9 mouse cellular contexts compared by ENCODE assay signal in the genomic region with DNA sequence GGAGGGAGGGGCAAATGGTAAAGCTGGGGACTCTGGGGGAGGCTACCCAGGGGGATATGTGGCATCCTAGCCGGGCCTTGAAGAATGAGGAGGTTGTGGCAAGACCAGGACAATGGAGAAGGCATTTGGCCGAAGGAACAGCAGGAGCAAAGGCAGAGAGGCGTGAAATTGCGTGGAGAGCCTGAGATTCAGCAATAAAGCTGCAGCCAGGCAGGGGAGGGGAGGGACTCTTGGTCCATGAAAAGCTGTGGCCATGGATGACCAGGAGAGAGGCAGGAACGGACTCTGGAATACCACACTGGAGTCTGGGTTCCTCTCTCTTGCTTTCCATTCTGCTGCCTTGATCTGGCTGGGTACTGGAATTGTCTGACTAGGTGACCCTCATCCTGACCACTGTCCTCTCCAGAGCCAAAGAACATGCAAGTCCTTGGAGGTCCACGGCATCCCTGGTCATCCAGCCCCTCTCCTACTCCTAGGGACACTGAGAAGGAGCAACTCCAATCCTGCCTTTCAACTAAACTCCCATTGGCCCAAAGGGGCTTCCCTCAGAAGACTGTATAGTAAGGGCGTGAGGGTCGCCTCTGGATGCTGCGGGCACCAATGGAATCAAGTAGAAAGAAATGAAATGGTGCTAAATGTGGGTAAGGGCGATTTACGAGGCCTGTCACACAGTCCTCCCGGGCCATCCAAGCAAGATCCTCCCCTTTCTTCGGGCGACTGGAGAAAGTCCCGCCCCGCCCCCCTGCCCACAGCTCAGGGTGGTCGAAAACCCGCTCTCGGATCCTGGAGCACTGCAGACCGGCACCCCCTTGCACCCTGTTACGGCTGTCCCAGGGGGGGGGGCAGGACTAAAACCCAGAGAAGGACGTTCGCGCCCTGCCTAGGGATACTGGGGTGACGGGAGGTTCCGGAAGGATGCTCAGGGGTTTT. TPM values are rescaled to one million over a fixed set of nuclear protein-coding genes. Genes with fewer than 3 reads are reported as not detected.
DNase-seq lines count a peak whose midpoint lies in the region; ATAC-seq and TF ChIP-seq lines count a peak whose summit lies in the region.
"Had no signal": no experiment of that assay in that cellular context is flagged by ENCODE, and none has a peak within 500 bp of the region (broad histone marks: within the 10 kb centered on the region; RNA-seq: fewer than 3 reads in every experiment).

No protein-coding gene starts in this region.

- TF ChIP-seq CTCF in lung, embryonic 14.5 days (IDR thresholded peaks at IDR 0.05; ENCODE audit: low read depth), result no peak

- H3K4me1 ChIP-seq in lung, embryonic 14.5 days (ENCODE audit: insufficient read depth), result peaks cover 23% of the 10 kb centered on the region
- H3K4me1 ChIP-seq in hindbrain, embryonic 11.5 days (replicated peaks; ENCODE audit: control insufficient read depth, insufficient read depth, low read length), result peaks cover 36% of the 10 kb centered on the region
- peaks cover 51% of the 10 kb centered on the region for H3K4me1 ChIP-seq in limb, embryonic 13.5 days
- peaks cover 26% of the 10 kb centered on the region; the same call in 1 of the 2 replicates for H3K4me1 ChIP-seq in stomach, embryonic 14.5 days (ENCODE audit: control insufficient read depth, insufficient read depth, low read length)

- peak overlapping the region; percentile 77 for H3K4me3 ChIP-seq in lung, embryonic 14.5 days (ENCODE audit: low read depth, low read length)
- peak overlapping the region; percentile 90 for H3K4me3 ChIP-seq in hindbrain, embryonic 11.5 days (ENCODE audit: low read depth, low read length)
- peak overlapping the region; percentile 85 for H3K4me3 ChIP-seq in limb, embryonic 13.5 days
- H3K4me3 ChIP-seq in stomach, embryonic 14.5 days (ENCODE audit: low read depth, low read length), result peak overlapping the region; percentile 94

- no peaks in the 10 kb centered on the region for H3K9me3 ChIP-seq in lung, embryonic 14.5 days (ENCODE audit: low read depth, low read length)
- H3K9me3 ChIP-seq in hindbrain, embryonic 11.5 days (ENCODE audit: control insufficient read depth, low read length), result no peaks in the 10 kb centered on the region
- H3K9me3 ChIP-seq in limb, embryonic 13.5 days, result no peaks in the 10 kb centered on the region
- no peaks in the 10 kb centered on the region for H3K9me3 ChIP-seq in stomach, embryonic 14.5 days (ENCODE audit: control insufficient read depth, low read depth, low read length)

- H3K36me3 ChIP-seq in lung, embryonic 14.5 days (ENCODE audit: insufficient read depth), result no peaks in the 10 kb centered on the region
- H3K36me3 ChIP-seq in hindbrain, embryonic 11.5 days (ENCODE audit: control insufficient read depth, insufficient read depth, low read length), result no peaks in the 10 kb centered on the region
- peaks cover 8% of the 10 kb centered on the region; the same call in 1 of the 2 replicates for H3K36me3 ChIP-seq in limb, embryonic 13.5 days
- no peaks in the 10 kb centered on the region for H3K36me3 ChIP-seq in stomach, embryonic 14.5 days (ENCODE audit: control insufficient read depth, insufficient read depth, low read length)

- WGBS in lung, embryonic 14.5 days, result 15% methylated on average over 26 of the region's 26 CpGs
- 3% methylated on average over 24 of the region's 26 CpGs for WGBS in hindbrain, embryonic 11.5 days
- 4% methylated on average over 26 of the region's 26 CpGs for WGBS in limb, embryonic 13.5 days
- WGBS in stomach, embryonic 14.5 days, result 12% methylated on average over 25 of the region's 26 CpGs

- peak overlapping the region; percentile 88 for H3K9ac ChIP-seq in lung, embryonic 14.5 days
- H3K9ac ChIP-seq in hindbrain, embryonic 11.5 days (ENCODE audit: low read depth, low read length), result peak overlapping the region; percentile 90
- peak overlapping the region; percentile 88 for H3K9ac ChIP-seq in limb, embryonic 13.5 days
- H3K9ac ChIP-seq in stomach, embryonic 14.5 days (replicated peaks; ENCODE audit: low read depth, low read length), result no peak overlapping the region

- H3K27me3 ChIP-seq in lung, embryonic 14.5 days (ENCODE audit: insufficient read depth, low read length), result 0 out of 2 replicates have a peak, but pooled peaks cover 15% of the 10 kb centered on the region
- no peaks in the 10 kb centered on the region for H3K27me3 ChIP-seq in hindbrain, embryonic 11.5 days (ENCODE audit: control insufficient read depth, insufficient read depth, low read length)
- no peaks in the 10 kb centered on the region for H3K27me3 ChIP-seq in limb, embryonic 13.5 days
- H3K27me3 ChIP-seq in stomach, embryonic 14.5 days (ENCODE audit: control insufficient read depth, insufficient read depth, low read length), result no peaks in the 10 kb centered on the region

- DNase-seq in lung, embryonic 14.5 days, result peak; percentile 18
- DNase-seq in lung, postnatal 10 days, result no peak
- DNase-seq in hindbrain, embryonic 11.5 days (ENCODE audit: low spot score), result peak; percentile 69
- DNase-seq in left cerebral cortex, adult 18-20 months (ENCODE audit: low spot score in 2 of 2), result no peak

- ATAC-seq in lung, embryonic 14.5 days (ENCODE audit: insufficient read depth), result no peak
- ATAC-seq in hindbrain, embryonic 11.5 days (ENCODE audit: low FRiP score), result peak; percentile 62
- ATAC-seq in limb, embryonic 13.5 days (ENCODE audit: low FRiP score, low read depth), result no peak
- no peak for ATAC-seq in stomach, embryonic 14.5 days (ENCODE audit: insufficient number of reproducible peaks, insufficient read depth, low FRiP score, low read depth)
- no peak for ATAC-seq in erythroblast, adult 5-6 weeks (replicated peaks; ENCODE audit: low FRiP score, poor library complexity, severe bottlenecking)
- no peak for ATAC-seq in activated CD4-positive, CD25-positive, alpha-beta regulatory T cell, adult 4 months

- no peak overlapping the region for H3K27ac ChIP-seq in lung, embryonic 14.5 days (ENCODE audit: low read depth)
- H3K27ac ChIP-seq in hindbrain, embryonic 11.5 days (ENCODE audit: low read depth, low read length), result peak overlapping the region; percentile 99
- H3K27ac ChIP-seq in limb, embryonic 13.5 days, result no peak overlapping the region
- no peak overlapping the region for H3K27ac ChIP-seq in stomach, embryonic 14.5 days (ENCODE audit: low read length)

- peak overlapping the region; percentile 79 for H3K4me2 ChIP-seq in lung, embryonic 14.5 days
- H3K4me2 ChIP-seq in hindbrain, embryonic 11.5 days (replicated peaks; ENCODE audit: low read depth, low read length), result peak overlapping the region; percentile 83
- H3K4me2 ChIP-seq in limb, embryonic 13.5 days (replicated peaks), result peak overlapping the region; percentile 86
- peak overlapping the region; percentile 70 for H3K4me2 ChIP-seq in stomach, embryonic 14.5 days (replicated peaks; ENCODE audit: low read depth, low read length)

RNA-seq across cellular contexts. Expression of gene Fignl2, which starts 2.0 kb away (rescaled TPM):
- polyA plus RNA-seq in lung, embryonic 14.5 days (2014; fragmentation: Nextera tagmentation; extraction: Ambion mirVana), result 0.26 and 0.34 TPM in 2 replicates
- polyA plus RNA-seq in hindbrain, embryonic 11.5 days (2014; fragmentation: Nextera tagmentation; extraction: Ambion mirVana), result 1.2 and 2.1 TPM in 2 replicates
- 0.20 and 0.26 TPM in 2 replicates for polyA plus RNA-seq in limb, embryonic 13.5 days (2015; fragmentation: Nextera tagmentation; extraction: Ambion mirVana)
- polyA plus RNA-seq in stomach, embryonic 14.5 days (2014; fragmentation: Nextera tagmentation; extraction: Ambion mirVana), result 0.38 and 0.41 TPM in 2 replicates
- 1 to 10 TPM; 1.3 to 1.4 TPM for total RNA-seq in left cerebral cortex, adult 18-20 months (2021)
- total RNA-seq in erythroblast, adult 5-6 weeks (2015; ENCODE audit: low replicate concordance), result not detected in 2 replicates
- total RNA-seq in erythroblast, adult 5-6 weeks (2017; ENCODE audit: low replicate concordance), result not detected in 2 replicates
- polyA plus RNA-seq in activated CD4-positive, CD25-positive, alpha-beta regulatory T cell, adult 4 months (2017; shearing (Covaris generic)), result not detected

RNA-seq across cellular contexts. Expression of gene Gm47841, which starts 29.1 kb away (rescaled TPM):
- not detected in 2 replicates for polyA plus RNA-seq in lung, embryonic 14.5 days (2014; fragmentation: Nextera tagmentation; extraction: Ambion mirVana)
- not detected in 2 replicates for polyA plus RNA-seq in hindbrain, embryonic 11.5 days (2014; fragmentation: Nextera tagmentation; extraction: Ambion mirVana)
- polyA plus RNA-seq in limb, embryonic 13.5 days (2015; fragmentation: Nextera tagmentation; extraction: Ambion mirVana), result not detected in 2 replicates
- not detected in 2 replicates for polyA plus RNA-seq in stomach, embryonic 14.5 days (2014; fragmentation: Nextera tagmentation; extraction: Ambion mirVana)
- total RNA-seq in left cerebral cortex, adult 18-20 months (2021), result not detected
- total RNA-seq in erythroblast, adult 5-6 weeks (2015; ENCODE audit: low replicate concordance), result not detected in 2 replicates
- not detected in 2 replicates for total RNA-seq in erythroblast, adult 5-6 weeks (2017; ENCODE audit: low replicate concordance)
- polyA plus RNA-seq in activated CD4-positive, CD25-positive, alpha-beta regulatory T cell, adult 4 months (2017; shearing (Covaris generic)), result not detected
- polyA plus RNA-seq: gonadal fat pad, adult 2 months had no signal

RNA-seq across cellular contexts. Expression of gene Ankrd33, which starts 39.2 kb away (rescaled TPM):
- polyA plus RNA-seq in lung, embryonic 14.5 days (2014; fragmentation: Nextera tagmentation; extraction: Ambion mirVana), result not detected in 2 replicates
- not detected in 2 replicates for polyA plus RNA-seq in hindbrain, embryonic 11.5 days (2014; fragmentation: Nextera tagmentation; extraction: Ambion mirVana)
- polyA plus RNA-seq in limb, embryonic 13.5 days (2015; fragmentation: Nextera tagmentation; extraction: Ambion mirVana), result not detected in 2 replicates
- not detected in 2 replicates for polyA plus RNA-seq in stomach, embryonic 14.5 days (2014; fragmentation: Nextera tagmentation; extraction: Ambion mirVana)
- not detected for total RNA-seq in left cerebral cortex, adult 18-20 months (2021)
- not detected in 2 replicates for total RNA-seq in erythroblast, adult 5-6 weeks (2015; ENCODE audit: low replicate concordance)
- total RNA-seq in erythroblast, adult 5-6 weeks (2017; ENCODE audit: low replicate concordance), result not detected in 2 replicates
- polyA plus RNA-seq in activated CD4-positive, CD25-positive, alpha-beta regulatory T cell, adult 4 months (2017; shearing (Covaris generic)), result not detected
- polyA plus RNA-seq: gonadal fat pad, adult 2 months had no signal

RNA-seq across cellular contexts. Expression of gene Acvrl1, which starts 52.0 kb away (rescaled TPM):
- 34.4 and 39.0 TPM in 2 replicates for polyA plus RNA-seq in lung, embryonic 14.5 days (2014; fragmentation: Nextera tagmentation; extraction: Ambion mirVana)
- 4.8 and 5.5 TPM in 2 replicates for polyA plus RNA-seq in hindbrain, embryonic 11.5 days (2014; fragmentation: Nextera tagmentation; extraction: Ambion mirVana)
- 9.6 TPM in 2 replicates for polyA plus RNA-seq in limb, embryonic 13.5 days (2015; fragmentation: Nextera tagmentation; extraction: Ambion mirVana)
- polyA plus RNA-seq in stomach, embryonic 14.5 days (2014; fragmentation: Nextera tagmentation; extraction: Ambion mirVana), result 15.6 and 16.9 TPM in 2 replicates
- 10 to 100 TPM; 12.1 to 14.2 TPM for total RNA-seq in left cerebral cortex, adult 18-20 months (2021)
- total RNA-seq in erythroblast, adult 5-6 weeks (2015; ENCODE audit: low replicate concordance), result 2.3 and 9.4 TPM in 2 replicates
- 2.3 and 3.8 TPM in 2 replicates for total RNA-seq in erythroblast, adult 5-6 weeks (2017; ENCODE audit: low replicate concordance)
- polyA plus RNA-seq in activated CD4-positive, CD25-positive, alpha-beta regulatory T cell, adult 4 months (2017; shearing (Covaris generic)), result 1 to 10 TPM; 1.6 to 2.7 TPM

Comparison
In these comparisons a context has a peak if more than half of its experiments do, and no peak if none do; other contexts are left out.
1. DNase-seq: peak in lung, embryonic 14.5 days (single experiment) and hindbrain, embryonic 11.5 days (single experiment); none in lung, postnatal 10 days (single experiment) and left cerebral cortex, adult 18-20 months (0 of 2).
2. Peak in every context shown above with its lines, with median percentiles within 50 percentile points of each other: H3K4me2 ChIP-seq and H3K4me3 ChIP-seq.